Mouse (Mus musculus) T-helper 17 cell (primary cell): Measurements from ENCODE around the gene Irf2bp2.

ENCODE experiments used
- in situ Hi-C, 2 experiments: fragments of 300-600 bp; cut with MboI, MseI; formaldehyde crosslinking; loops; 1 replicate in 1 of 2; 2 replicates in 1 of 2; pipeline ENCODE4 v1.15.1; 2025; ENCODE audit warnings: high pct_unique_total_duplicates in 2 of 2

Gene Irf2bp2

DNA sequence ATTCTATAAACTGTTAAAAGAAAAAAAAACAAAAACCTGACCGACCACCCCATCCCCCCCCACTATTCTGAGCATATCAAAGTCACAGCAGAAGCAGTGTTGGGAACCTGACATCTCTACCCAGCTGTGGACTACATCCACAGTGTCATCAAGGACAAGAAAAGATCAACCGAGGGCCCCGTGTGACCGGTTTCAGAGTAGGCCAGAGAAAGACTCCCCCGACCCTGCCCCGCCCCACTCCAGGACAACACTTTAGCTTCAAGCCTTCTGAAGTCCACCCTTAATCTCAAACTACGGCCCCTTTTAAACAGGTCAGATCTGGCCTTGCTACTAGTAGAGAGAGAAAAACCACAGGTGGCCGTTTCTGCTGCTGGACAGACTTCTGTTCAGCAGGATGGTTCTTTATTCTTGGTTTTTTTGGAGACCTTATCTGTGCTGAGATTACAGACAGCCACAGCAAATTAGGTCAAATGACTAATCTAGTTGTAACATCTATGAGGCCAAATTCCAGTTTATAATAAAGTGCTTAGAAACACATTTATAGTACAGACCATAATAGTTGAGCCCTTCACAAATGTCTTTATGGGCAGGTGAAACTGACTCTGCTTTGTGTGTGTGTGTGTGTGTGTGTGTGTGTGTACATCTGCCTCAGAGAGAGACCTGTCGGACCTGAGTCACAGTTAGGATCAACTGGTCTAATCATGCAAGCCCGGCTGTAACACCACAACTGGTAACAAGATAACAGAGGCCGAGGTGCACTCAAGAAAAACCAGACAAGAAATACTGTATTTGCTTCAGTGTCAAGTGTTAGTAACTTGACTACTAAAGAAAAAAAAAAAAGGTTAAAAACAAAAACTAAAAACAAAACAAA is 4.9 kb downstream of the Irf2bp2 start:
- in situ Hi-C loops: loop anchor here in 1 of 2 experiments (5.0 kb wide), 1 partner anchor 258 kb away; no protein-coding TSS in a partner anchor

DNA sequence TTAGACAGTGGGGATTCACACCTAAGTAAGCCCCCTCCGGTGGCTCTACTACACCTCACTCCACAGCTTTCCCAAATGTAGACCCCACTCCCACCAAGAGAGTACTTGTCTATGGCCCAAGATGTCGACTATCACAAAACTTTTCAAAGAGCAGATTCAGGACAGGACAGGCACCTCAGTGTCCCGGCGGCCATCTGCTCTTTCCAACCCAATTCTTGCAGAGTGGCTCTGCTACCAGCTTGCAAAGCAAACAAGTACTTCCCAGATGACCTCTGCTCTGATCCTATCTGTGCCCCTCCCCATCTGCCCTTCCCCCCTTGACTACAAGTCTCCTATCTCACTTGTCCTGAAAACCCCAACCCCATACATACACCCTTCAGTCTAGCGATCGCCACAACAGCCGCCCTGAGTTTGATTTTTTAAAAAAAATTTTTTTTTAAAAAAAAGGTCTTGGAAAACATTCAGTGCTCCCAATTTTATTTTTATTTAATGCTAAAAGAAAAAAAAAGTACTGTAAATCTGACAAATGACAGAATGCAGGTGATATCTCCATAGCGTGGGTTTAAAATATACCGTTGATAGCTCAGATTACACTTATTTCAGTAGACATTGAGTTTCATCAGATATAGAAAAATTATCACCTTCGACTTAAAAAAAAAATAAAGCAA is 5.8 kb downstream of the Irf2bp2 start:
- in situ Hi-C loops: loop anchor here in 1 of 2 experiments (5.0 kb wide), 1 partner anchor 259 kb away; no protein-coding TSS in a partner anchor

DNA sequence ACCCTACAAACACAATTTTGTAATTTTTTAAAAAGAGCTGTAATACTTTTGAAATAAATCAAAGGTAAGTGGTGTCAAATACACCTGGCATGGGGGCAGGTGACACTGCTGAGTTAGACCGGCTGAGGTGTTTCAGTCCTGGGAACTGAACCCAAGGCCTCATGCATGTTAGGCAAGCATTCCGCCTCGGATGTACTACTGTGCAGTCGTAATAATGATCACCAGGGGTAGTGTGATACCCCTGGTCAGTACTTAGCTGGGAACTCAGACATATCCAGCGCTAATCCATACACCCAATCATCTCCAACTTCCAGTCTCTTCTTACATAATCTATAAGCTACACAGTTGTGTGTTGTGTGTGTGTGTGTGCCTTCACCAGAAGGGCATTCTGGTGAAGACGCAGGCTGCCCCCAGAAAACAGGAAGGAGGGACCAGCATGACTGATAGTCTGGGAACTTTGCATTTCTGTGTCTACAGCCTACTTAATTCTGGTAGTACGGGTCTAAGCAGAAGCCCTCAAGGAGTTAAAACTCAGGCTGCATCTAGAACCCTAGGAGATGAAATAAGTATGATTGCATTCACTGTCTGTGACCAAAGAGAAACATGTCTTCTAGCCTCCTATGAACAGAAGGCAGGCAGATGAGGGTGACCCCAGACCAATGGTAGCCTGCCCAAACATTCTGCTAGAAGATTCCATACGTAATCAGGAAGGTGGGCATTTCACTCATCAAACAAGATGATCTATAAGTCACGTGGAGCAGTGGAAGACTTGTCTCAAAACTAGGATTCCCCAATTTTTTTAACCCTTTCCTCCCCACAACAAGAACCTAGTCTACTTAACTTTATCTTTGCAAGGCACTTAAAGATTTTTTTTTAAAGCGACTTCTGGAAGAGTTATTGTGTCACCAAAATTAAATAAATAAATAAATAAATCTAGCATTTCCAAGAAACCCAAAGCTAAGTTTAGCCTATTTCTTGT is 6.9 kb downstream of the Irf2bp2 start:
- in situ Hi-C loops: loop anchor here in 1 of 2 experiments (5.0 kb wide), 1 partner anchor 260 kb away; no protein-coding TSS in a partner anchor

DNA sequence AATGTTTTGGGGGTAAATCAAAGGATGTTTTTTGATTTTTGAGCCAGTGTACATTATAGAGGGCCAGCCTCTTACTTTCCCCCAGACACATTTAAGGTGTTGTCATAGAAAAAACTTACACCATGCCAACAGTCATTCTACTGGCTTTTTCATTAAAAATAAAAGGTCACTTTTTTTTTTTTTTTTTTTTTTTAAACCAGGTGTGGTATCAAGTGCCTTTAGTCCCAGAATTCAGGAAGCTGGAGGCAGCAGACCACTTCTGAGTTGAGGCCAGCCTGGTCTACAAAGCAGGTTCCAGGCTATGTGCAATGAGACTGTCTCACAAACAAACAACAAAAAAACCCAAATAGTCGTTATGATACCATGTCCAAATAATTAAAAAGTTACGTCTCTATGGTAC is 7.7 kb downstream of the Irf2bp2 start:
- in situ Hi-C loops: loop anchor here in 1 of 2 experiments (5.0 kb wide), 1 partner anchor 261 kb away; no protein-coding TSS in a partner anchor

GRCm38 (mm10) chr8:126585561-126586031 is 8.2 kb downstream of the Irf2bp2 start:
- in situ Hi-C loops: loop anchor here in 1 of 2 experiments (5.0 kb wide), 1 partner anchor 262 kb away; no protein-coding TSS in a partner anchor

DNA sequence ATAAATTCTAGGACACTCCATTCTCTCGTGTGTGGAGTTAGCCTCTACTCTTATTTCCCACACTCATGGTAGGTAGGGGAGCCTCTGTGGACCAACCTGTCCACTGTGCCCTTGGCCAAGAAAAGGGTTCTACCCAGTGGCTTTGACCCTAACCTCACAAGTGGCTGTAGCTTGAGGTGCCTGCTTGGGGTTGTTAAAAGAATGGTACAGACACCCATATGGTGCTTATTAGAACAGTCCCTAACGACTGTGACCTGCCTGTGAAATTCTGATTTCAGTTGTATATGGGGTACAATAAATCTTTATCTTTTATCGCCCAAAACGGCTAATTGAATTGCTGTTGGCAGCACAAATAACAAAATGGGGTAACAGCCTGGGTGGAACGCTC is 8.9 kb downstream of the Irf2bp2 start:
- in situ Hi-C loops: loop anchor here (5.0 kb wide), 2 partner anchors 262 to 312 kb away; no protein-coding TSS in a partner anchor

- in situ Hi-C loops: loop anchor here in 1 of 2 experiments (5.0 kb wide), 1 partner anchor 313 kb away; no protein-coding TSS in a partner anchor
Observed at GRCm38 (mm10) chr8:126583971-126584843, 9.6 kb downstream of the Irf2bp2 start.

GRCm38 (mm10) chr8:126583534-126583933 is 10.3 kb downstream of the Irf2bp2 start:
- in situ Hi-C loops: loop anchor here in 1 of 2 experiments (5.0 kb wide), 1 partner anchor 314 kb away; no protein-coding TSS in a partner anchor

GRCm38 (mm10) chr8:126583018-126583417 is 10.8 kb downstream of the Irf2bp2 start:
- in situ Hi-C loops: loop anchor here in 1 of 2 experiments (5.0 kb wide), 1 partner anchor 314 kb away; no protein-coding TSS in a partner anchor

DNA sequence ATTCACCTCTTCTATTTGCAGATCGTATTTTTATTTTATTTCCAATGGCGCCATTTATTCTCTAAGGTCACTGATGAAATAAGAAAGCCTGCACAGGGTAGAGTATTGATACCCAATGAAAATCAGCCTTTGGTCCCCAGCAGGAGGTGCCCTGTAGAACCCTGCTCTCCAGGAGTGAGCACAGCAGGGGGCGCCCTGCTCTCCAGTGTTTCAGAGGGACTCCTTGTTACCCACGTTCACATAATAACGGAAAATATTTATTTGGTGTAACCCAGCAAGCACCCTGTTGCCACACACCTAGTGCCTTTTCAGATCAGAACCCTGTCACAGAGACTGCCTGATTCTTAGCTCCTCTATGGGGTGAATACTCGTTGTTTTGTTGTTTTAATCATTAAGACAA is 11.3 kb downstream of the Irf2bp2 start:
- in situ Hi-C loops: loop anchor here in 1 of 2 experiments (5.0 kb wide), 1 partner anchor 315 kb away; no protein-coding TSS in a partner anchor

GRCm38 (mm10) chr8:126581662-126582061 is 12.1 kb downstream of the Irf2bp2 start:
- in situ Hi-C loops: loop anchor here in 1 of 2 experiments (5.0 kb wide), 1 partner anchor 316 kb away; no protein-coding TSS in a partner anchor

GRCm38 (mm10) chr8:126580826-126581225 is 13.0 kb downstream of the Irf2bp2 start:
- in situ Hi-C loops: loop anchor here in 1 of 2 experiments (5.0 kb wide), 1 partner anchor 316 kb away; no protein-coding TSS in a partner anchor

- in situ Hi-C loops: loop anchor here in 1 of 2 experiments (5.0 kb wide), 1 partner anchor 317 kb away; no protein-coding TSS in a partner anchor
Observed at GRCm38 (mm10) chr8:126580086-126580485, 13.7 kb downstream of the Irf2bp2 start.

DNA sequence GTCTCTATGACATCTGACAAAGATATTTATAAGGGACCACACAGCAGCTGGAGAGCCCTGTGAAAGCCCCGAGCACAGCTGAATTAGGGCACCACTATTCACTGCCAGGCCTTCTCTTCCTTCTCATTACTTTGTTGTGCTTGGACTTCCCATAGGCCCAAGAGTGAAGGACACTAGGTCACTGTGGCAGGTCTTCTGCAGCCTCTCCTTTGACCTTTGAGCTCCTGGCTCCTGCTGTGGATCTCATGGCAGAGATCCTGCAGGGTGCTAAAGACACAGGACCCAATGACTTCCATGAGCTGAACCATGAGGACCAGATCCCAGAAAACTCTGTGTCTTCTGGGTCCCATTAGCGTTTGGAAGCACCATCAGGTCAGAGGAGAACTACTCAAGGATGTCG is 15.1 kb downstream of the Irf2bp2 start:
- in situ Hi-C loops: loop anchor here in 1 of 2 experiments (10.0 kb wide), 1 partner anchor 74 kb away; no protein-coding TSS in a partner anchor

DNA sequence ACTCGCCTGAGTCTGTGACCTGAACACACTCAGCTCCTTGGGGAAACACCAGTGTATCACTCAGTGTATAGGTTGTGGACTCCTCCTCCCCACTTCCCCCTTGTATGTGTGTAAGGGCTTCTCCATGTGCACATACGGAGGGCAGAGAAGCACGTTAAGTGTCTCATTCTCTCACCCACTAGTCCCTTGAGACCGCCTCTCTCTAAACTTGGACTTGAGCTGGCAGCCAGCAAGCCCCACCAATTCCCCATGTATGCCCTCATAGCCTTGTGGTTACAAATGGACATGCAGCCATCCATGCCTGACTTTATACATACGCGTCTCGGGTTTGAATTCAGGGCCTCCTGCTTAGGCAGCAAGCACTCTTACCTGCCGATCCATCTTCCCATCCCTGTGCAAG is 16.9 kb downstream of the Irf2bp2 start:
- in situ Hi-C loops: loop anchor here in 1 of 2 experiments (10.0 kb wide), 1 partner anchor 72 kb away; no protein-coding TSS in a partner anchor

DNA sequence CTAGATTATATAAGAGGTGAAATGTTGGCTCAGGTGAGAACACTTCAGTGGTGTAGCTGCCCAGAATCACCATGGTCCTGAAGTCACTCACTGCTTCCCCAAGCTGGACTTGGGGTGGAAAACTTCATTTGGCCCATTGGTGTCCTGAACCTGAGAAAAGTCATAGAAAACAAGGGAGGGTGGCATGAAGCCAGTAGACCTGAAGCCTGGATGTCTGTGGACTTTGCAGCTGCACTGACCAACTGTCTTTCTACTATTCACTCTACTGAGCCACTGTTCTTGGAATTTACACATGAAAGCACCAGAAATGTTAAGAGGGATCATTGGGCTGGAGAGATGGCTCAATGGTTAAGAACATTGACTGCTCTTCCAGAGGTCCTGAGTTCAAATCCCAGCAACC is 17.7 kb downstream of the Irf2bp2 start:
- in situ Hi-C loops: loop anchor here in 1 of 2 experiments (10.0 kb wide), 1 partner anchor 71 kb away; no protein-coding TSS in a partner anchor

DNA sequence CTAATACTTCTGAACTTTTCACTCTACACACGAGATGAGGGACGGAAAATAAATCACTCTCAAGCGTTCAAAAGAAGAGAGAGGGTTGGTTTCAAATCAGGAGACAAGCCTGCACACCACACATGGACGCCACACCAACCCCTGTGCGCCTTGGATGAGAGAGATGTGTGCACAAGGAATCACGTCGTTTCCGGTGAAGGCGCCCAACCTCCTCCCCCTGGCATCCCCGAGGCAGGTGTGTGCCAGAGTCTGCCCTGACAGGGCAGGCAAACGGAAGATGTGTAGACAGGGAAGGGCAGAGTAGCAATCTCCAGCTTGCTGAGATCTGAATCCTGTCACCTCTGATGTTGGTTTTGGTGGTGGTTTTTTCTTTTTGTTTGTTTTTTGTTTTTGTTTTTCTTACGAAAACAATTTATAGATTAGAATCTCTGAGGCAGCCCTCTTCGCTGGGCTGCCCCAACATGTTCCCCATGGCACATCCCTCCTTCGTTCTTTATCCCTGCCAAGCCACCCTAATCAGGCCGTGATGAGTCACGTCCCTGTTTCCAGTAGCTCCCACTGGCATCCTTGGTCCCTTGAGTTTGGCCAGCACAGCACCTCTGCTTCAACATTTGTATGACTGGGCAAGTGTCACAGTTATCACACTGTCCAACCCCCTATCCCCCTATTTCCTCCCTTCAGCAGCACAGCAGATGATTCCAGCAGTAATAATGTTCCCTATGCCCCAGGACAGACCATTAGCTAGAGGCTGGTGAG is 18.7 kb downstream of the Irf2bp2 start:
- in situ Hi-C loops: loop anchor here in 1 of 2 experiments (10.0 kb wide), 1 partner anchor 70 kb away; no protein-coding TSS in a partner anchor

- in situ Hi-C loops: loop anchor here in 1 of 2 experiments (10.0 kb wide), 1 partner anchor 69 kb away; no protein-coding TSS in a partner anchor
Observed at GRCm38 (mm10) chr8:126573878-126574277, 19.9 kb downstream of the Irf2bp2 start.
